Mouse (Mus musculus) embryonic facial prominence, embryonic 15.5 days (tissue): Measurements from ENCODE around the gene Wasf3. TPM values are rescaled to one million over a fixed set of nuclear protein-coding genes. Genes with fewer than 3 reads are reported as not detected.

Experiments
- ATAC-seq: fragments of 200-750 bp; cut with Nextera tagmentation; 2 replicates; pipeline ENCODE4 v1.8.0; 2017; ENCODE audit warnings: low read depth, moderate TSS enrichment; ENCODE audit not compliant: insufficient number of reproducible peaks, low FRiP score, low TSS enrichment
- H3K27ac ChIP-seq: fragments of 300-500 bp; sonication (generic); replicated peaks from 2 replicates; pipeline ENCODE4 v1.5.1; 2015; ENCODE audit warnings: mild to moderate bottlenecking, inconsistent platforms
- H3K27me3 ChIP-seq: fragments of 300-500 bp; sonication (generic); 2 replicates; pipeline ENCODE4 v1.6.1; 2015; ENCODE audit warnings: inconsistent platforms
- H3K36me3 ChIP-seq: fragments of 300-500 bp; sonication (generic); 2 replicates; pipeline ENCODE4 v1.6.1; 2015; ENCODE audit warnings: mild to moderate bottlenecking, inconsistent platforms
- H3K4me1 ChIP-seq: fragments of 300-500 bp; sonication (generic); 2 replicates; pipeline ENCODE4 v1.6.1; 2015; ENCODE audit warnings: inconsistent platforms
- H3K4me2 ChIP-seq: fragments of 300-500 bp; sonication (generic); replicated peaks from 2 replicates; pipeline ENCODE4 v1.6.1; 2015; ENCODE audit warnings: mild to moderate bottlenecking, inconsistent platforms
- H3K4me3 ChIP-seq: fragments of 300-500 bp; sonication (generic); replicated peaks from 2 replicates; pipeline ENCODE4 v1.5.1; 2015; ENCODE audit warnings: mild to moderate bottlenecking, inconsistent platforms
- H3K9ac ChIP-seq: fragments of 300-500 bp; sonication (generic); 2 replicates; pipeline ENCODE4 v1.6.1; 2015; ENCODE audit warnings: inconsistent platforms
- H3K9me3 ChIP-seq: fragments of 300-500 bp; sonication (generic); replicated peaks from 2 replicates; pipeline ENCODE4 v1.6.1; 2016; ENCODE audit warnings: inconsistent platforms
- WGBS: fragments of 180-500 bp; shearing (Covaris S2); methylation state at CpG from one replicate; pipeline ENCODE4 v1.1.7; 2015; 5-methylcytosine and 5-hydroxymethylcytosine counted together
- polyA plus RNA-seq: library from polyadenylated mRNA; unstranded; fragments of >200 nt; fragmentation: Nextera tagmentation; extraction: Ambion mirVana; gene quantifications from 2 replicates; pipeline ENCODE4 v1.2.1, GENCODE M21; 2015

Gene Wasf3
- polyA plus RNA-seq, 1 experiment from 2014 or later: 3.5 TPM

DNA sequence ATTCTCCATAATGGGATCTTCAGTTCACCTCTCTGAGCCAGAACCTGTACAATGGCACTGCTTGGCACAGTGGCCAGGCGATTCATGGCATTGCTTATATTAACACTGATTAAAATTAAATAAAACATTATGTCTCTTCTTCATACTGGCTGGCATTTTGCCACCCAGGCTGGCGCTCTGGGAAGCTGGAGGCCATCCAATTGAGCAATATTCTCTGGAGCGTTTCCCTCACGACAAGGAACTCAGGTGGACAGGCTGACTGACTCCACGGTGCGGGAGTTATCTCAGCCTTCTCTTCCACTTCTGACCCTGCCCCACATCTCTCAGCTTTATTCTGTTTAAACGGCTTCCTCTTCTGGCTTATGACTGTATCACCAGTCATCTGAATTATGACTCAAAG, 33.3 kb downstream of the Wasf3 start:
- peaks cover 8% of the 10 kb centered on the region; the same call in 1 of the 2 replicates for H3K4me1 ChIP-seq
- H3K36me3 ChIP-seq: no peaks in the 10 kb centered on the region
- WGBS: 71% methylated on average over 7 of the region's 7 CpGs
- H3K4me2 ChIP-seq: no peak overlapping the region
- H3K4me3 ChIP-seq: no peak overlapping the region
- no peak overlapping the region for H3K9ac ChIP-seq
- no peak for ATAC-seq
- no peaks in the 10 kb centered on the region for H3K9me3 ChIP-seq
- H3K27me3 ChIP-seq: no peaks in the 10 kb centered on the region
- H3K27ac ChIP-seq: no peak overlapping the region

DNA sequence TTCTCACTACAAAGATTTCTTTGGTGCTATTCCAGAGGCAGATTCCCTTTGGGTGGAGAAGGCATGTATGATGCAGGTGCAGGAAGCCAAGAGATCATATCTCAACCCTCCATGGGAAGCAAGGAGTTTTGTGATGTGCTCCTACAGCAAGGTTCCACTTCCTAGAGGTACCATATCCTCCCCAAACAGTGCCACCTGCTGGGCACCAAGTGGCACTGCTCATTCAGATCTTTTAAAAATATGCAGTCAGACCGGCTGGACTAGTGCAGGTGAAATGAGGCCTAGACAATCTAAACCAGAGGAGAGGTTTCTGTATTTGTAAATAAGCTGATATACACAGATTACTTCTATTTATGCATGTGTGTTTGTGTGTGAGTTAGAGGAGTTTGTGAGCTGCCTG, 35.3 kb downstream of the Wasf3 start:
- ATAC-seq: no peak
- H3K27me3 ChIP-seq: no peaks in the 10 kb centered on the region

DNA sequence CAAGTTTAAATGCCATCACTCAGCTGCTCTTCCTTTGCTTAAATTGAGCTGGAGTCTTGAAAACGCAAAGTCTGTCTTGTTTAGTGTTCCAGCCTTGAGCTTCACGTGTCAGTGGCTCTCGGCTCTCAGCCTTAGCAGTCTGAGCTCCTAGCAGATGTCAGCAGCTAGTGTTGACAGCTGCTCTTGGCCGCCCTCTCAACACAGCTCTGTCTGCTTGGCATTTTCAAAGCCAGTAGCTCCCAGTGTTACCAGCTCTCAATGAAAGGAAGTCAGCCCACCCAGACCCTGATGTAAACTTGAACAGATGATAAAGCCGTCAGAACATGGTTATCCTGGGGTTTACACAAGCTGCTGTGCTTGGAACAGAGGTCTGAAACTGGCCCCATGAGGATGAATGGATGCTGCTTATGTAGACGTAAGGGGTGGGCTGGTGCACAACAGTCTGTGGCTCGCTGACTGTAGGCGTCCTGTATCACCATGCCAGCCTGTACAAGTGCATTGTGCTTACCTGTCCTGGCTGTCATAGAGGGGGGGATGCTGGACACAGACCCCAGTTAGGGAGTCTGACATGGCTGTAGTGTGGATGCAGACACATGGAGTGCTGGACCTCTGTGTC, 40.0 kb downstream of the Wasf3 start:
- H3K9me3 ChIP-seq: no peaks in the 10 kb centered on the region
- H3K27me3 ChIP-seq: no peaks in the 10 kb centered on the region
- H3K4me2 ChIP-seq: no peak overlapping the region
- no peak for ATAC-seq
- H3K36me3 ChIP-seq: no peaks in the 10 kb centered on the region
- WGBS: 63% methylated on average over 8 of the region's 8 CpGs
- no peaks in the 10 kb centered on the region for H3K4me1 ChIP-seq
- no peak overlapping the region for H3K4me3 ChIP-seq
- H3K27ac ChIP-seq: no peak overlapping the region
- no peak overlapping the region for H3K9ac ChIP-seq

More for the DNA sequence above, 35.3 kb downstream of the Wasf3 start:
- Histone ChIP-seq H3K27ac (no peak overlapping the region), H3K9me3 (no peaks in the 10 kb centered on the region), H3K4me1 (peaks cover 2% of the 10 kb centered on the region; the same call in 1 of the 2 replicates), H3K36me3 (no peaks in the 10 kb centered on the region), H3K4me3 (no peak overlapping the region), H3K4me2 (no peak overlapping the region), H3K9ac (no peak overlapping the region)
- 59% methylated on average over 1 of the region's 1 CpGs for WGBS

DNA sequence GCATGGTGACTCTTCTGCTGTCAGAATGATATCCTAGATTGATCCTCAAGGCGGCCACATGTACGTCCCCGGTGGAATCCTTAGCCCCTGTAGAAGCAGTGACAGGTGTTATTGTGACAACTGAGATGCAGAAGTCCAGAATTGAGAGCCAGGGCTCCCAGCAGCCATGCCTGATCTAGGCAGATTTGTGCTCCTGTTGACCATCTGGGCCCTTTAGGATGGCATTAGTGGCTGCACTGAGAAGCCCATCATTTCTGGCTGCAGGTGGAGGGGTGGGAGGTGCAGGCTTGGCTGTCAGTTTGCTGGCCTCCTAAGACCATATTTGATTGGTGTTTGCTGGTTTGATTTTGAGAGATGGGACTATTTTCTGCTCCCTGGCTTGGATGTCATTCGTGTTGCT, 40.9 kb downstream of the Wasf3 start:
- Histone ChIP-seq H3K4me1 (no peaks in the 10 kb centered on the region), H3K4me2 (no peak overlapping the region), H3K36me3 (no peaks in the 10 kb centered on the region), H3K27me3 (no peaks in the 10 kb centered on the region), H3K9me3 (no peaks in the 10 kb centered on the region), H3K4me3 (no peak overlapping the region), H3K27ac (no peak overlapping the region), H3K9ac (no peak overlapping the region)
- 90% methylated on average over 4 of the region's 4 CpGs for WGBS
- ATAC-seq: no peak

DNA sequence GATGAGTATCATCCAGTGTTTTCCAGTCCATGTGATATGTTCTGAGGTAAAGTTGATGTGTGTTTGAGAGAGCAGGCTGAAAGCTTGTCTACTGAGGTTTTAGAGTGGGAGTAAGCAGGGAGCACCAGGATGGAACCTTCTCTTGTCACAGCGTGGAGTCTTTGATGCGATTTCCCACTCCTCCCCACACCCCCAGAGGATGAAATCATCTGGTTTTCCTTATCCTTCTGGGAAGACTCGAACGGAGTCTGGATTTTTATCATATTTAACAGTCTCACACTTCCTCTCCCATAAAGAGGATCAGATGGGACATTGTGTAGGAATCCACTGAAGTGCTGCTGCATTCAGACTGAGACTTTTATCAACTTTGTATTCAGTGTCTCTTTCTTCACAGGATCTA, 43.3 kb downstream of the Wasf3 start:
- no peak overlapping the region for H3K27ac ChIP-seq
- no peaks in the 10 kb centered on the region for H3K36me3 ChIP-seq
- H3K9me3 ChIP-seq: no peaks in the 10 kb centered on the region
- no peak for ATAC-seq
- H3K4me3 ChIP-seq: no peak overlapping the region
- no peak overlapping the region for H3K9ac ChIP-seq
- WGBS: 44% methylated on average over 4 of the region's 4 CpGs
- H3K4me2 ChIP-seq: no peak overlapping the region
- H3K27me3 ChIP-seq: no peaks in the 10 kb centered on the region
- no peaks in the 10 kb centered on the region for H3K4me1 ChIP-seq

DNA sequence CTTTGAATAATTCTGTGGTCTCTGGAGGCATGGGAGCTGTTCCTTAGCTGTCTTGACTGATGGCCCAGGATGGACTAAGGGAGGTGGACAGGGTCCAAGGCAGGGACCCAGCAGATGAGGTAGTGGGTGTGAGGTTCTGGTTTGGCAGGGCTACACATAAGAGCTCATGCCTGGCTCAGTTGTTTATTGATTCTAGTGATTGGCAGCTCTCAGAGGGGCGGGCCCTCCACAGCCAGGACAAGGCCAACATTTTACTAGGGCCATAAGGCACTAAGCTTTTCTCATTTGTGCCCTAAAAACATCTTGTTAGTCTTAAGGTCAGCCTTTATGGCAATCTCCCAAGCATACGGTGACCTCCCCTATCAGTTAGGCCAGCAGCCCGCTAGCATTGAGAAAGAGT, 47.0 kb downstream of the Wasf3 start:
- no peaks in the 10 kb centered on the region for H3K9me3 ChIP-seq
- no peaks in the 10 kb centered on the region for H3K36me3 ChIP-seq
- no peak overlapping the region for H3K4me2 ChIP-seq
- no peaks in the 10 kb centered on the region for H3K4me1 ChIP-seq
- H3K9ac ChIP-seq: no peak overlapping the region
- H3K4me3 ChIP-seq: no peak overlapping the region
- no peak overlapping the region for H3K27ac ChIP-seq
- H3K27me3 ChIP-seq: no peaks in the 10 kb centered on the region
- whole genome bisulfite sequencing: 87% methylated on average over 3 of the region's 3 CpGs
- no peak for ATAC-seq

DNA sequence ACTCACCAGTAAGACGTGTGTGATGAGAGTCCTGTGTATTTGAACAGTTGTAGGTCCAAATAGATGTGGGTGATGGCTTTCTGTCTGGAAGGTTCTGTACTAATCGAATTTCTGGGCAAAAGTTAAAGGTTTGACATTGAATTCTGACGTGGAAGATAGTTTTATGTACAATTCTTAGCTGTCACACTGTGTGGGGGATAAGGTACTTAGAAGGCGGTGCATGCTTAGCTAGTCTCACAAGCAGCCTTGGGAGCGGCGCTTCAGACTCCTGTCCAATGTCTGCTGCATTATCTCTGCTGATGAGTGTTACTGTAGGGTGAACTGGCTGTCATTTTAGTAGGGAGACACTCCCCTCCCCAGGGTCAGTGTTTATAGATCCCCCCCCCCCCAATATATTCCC, 47.7 kb downstream of the Wasf3 start:
- 84% methylated on average over 6 of the region's 6 CpGs for WGBS
- no peak for ATAC-seq
- Histone ChIP-seq H3K4me2 (no peak overlapping the region), H3K27ac (no peak overlapping the region), H3K27me3 (no peaks in the 10 kb centered on the region), H3K4me3 (no peak overlapping the region), H3K4me1 (no peaks in the 10 kb centered on the region), H3K9me3 (no peaks in the 10 kb centered on the region), H3K36me3 (no peaks in the 10 kb centered on the region), H3K9ac (no peak overlapping the region)

DNA sequence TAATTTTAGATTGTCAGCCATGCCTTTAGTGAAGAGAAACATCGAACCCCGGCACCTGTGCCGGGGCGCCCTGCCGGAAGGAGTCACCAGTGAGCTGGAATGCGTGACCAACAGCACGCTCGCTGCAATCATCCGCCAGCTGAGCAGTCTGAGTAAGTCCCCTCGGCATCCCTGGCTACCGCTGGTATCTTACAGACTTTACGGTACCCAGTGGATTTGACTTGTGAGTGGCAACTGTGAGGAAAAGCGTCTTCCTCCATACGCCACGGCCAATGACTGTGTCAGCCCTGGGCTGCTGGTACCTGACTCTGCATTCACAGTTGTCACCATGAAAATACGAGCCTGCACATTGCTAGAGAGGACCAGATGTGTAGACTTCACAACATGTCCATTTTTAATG, 50.5 kb downstream of the Wasf3 start:
- no peak overlapping the region for H3K4me3 ChIP-seq
- WGBS: 86% methylated on average over 16 of the region's 16 CpGs
- H3K9ac ChIP-seq: no peak overlapping the region
- no peaks in the 10 kb centered on the region for H3K27me3 ChIP-seq
- no peak overlapping the region for H3K27ac ChIP-seq
- H3K4me2 ChIP-seq: no peak overlapping the region
- H3K36me3 ChIP-seq: no peaks in the 10 kb centered on the region
- no peak for ATAC-seq
- no peaks in the 10 kb centered on the region for H3K4me1 ChIP-seq
- H3K9me3 ChIP-seq: no peaks in the 10 kb centered on the region

DNA sequence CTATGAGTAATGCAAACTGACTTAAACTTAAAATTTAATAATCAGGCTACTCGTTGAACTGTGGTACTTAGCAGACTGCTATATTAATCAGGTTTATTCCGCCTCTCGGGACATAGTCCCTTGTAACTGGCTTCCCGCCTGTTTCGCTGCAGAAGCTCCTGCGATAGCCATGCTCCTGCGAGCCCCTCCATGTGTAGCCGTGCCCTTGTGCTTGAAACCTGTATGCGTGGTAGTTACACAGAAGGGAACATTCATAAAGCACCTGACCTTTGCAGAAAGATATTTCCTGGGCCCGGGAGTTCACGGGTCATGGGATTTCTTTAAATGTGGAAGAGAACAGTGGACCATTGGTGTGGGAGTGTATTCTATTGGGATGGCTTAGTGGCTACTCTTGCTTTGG, 52.0 kb downstream of the Wasf3 start:
- H3K27me3 ChIP-seq: no peaks in the 10 kb centered on the region
- 94% methylated on average over 11 of the region's 11 CpGs for WGBS
- ATAC-seq: no peak

DNA sequence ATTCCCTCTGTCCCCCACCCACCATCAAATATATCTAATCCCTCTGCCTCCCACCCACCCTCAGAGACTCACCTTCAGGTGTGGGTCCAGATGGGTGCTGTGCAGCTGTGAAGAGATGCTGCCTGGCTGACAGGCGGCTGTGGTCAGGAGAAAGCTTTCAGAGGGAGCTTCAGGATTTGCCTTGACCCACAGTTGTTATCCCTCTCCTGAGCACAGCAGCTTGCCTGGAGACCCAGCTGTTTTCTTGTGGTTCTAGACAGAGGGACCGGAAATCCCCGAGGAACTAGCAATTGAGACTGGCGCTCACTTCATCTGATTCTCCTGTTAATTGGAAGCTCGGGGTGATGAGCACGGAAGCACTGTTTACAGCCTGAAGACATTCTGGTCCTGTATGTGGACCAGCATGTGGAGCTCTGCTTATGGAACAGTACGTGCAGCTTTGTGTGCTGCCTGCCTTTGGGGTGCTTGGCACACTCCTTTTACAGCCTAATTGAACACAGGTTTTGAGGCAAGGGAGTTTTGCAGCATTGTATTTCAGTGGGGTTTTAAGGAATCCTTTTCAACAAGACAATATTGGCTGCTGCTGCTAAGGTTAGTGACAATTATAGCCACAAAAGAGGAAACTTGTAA, 54.5 kb downstream of the Wasf3 start:
- Histone ChIP-seq H3K4me1 (no peaks in the 10 kb centered on the region), H3K4me2 (no peak overlapping the region), H3K9ac (no peak overlapping the region), H3K36me3 (no peaks in the 10 kb centered on the region), H3K4me3 (no peak overlapping the region), H3K9me3 (no peaks in the 10 kb centered on the region), H3K27me3 (no peaks in the 10 kb centered on the region), H3K27ac (peak overlapping the region; percentile 83)
- ATAC-seq: peak; percentile 72; the same call in 1 of the 2 replicates
- 42% methylated on average over 7 of the region's 7 CpGs for WGBS

More for the DNA sequence above, 52.0 kb downstream of the Wasf3 start:
- H3K9me3 ChIP-seq: no peaks in the 10 kb centered on the region
- H3K4me1 ChIP-seq: no peaks in the 10 kb centered on the region
- H3K36me3 ChIP-seq: no peaks in the 10 kb centered on the region
- no peak overlapping the region for H3K9ac ChIP-seq
- no peak overlapping the region for H3K27ac ChIP-seq
- H3K4me2 ChIP-seq: no peak overlapping the region
- no peak overlapping the region for H3K4me3 ChIP-seq

DNA sequence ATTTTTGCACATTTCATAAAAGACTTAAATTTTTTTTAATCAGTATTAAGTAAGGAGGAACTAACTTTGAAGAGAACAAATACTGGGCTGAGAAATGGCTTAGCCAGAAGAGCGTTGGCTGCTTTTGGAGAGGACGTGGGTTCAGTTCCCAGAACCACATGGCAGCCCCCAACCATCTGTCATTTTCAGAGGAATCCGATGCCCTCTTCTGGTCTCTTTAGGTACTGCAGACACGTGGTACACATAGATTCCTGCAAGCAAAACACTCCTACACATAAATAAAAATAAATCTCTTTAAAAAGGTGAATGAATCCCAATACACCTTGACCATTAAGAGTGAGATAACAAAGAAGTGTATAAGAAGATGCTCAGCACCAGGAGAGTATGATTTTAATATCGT, 55.5 kb downstream of the Wasf3 start:
- Histone ChIP-seq H3K9ac (no peak overlapping the region), H3K4me1 (no peaks in the 10 kb centered on the region), H3K4me2 (no peak overlapping the region), H3K27ac (no peak overlapping the region), H3K27me3 (no peaks in the 10 kb centered on the region), H3K36me3 (no peaks in the 10 kb centered on the region), H3K4me3 (no peak overlapping the region), H3K9me3 (no peaks in the 10 kb centered on the region)
- no peak for ATAC-seq
- WGBS: 90% methylated on average over 5 of the region's 5 CpGs

DNA sequence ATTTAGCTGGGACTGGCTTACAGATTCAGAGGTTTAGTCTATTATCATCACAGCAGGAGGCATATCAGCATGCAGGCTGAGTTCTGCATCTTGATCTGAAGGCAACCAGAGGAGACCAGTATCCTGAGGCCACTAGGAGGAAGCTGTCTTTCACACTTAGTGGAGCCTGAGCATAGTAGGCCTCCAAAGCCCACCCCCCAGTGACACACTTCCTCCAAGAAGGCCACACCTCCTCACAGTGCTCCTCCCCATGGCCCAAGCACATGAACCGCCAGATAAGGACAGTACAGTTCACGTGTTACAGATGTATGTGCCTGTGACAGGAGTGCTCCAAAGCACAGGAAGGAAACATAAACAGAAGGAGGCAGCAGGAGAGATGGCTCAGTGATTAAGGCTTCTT, 58.0 kb downstream of the Wasf3 start:
- Histone ChIP-seq H3K27me3 (no peaks in the 10 kb centered on the region), H3K9me3 (no peaks in the 10 kb centered on the region), H3K36me3 (no peaks in the 10 kb centered on the region), H3K4me2 (no peak overlapping the region), H3K4me1 (no peaks in the 10 kb centered on the region), H3K4me3 (no peak overlapping the region), H3K9ac (no peak overlapping the region), H3K27ac (no peak overlapping the region)
- no peak for ATAC-seq
- 93% methylated on average over 2 of the region's 2 CpGs for WGBS
